In genomic region chr11:107479053-107479861, GRCm38 (mm10) we compare ENCODE assay signal across 8 mouse cellular contexts. TPM values are rescaled to one million over a fixed set of nuclear protein-coding genes. Genes with fewer than 3 reads are reported as not detected.
A peak's percentile ranks its signal among the peaks of the same experiment; 100 is the strongest.
DNase-seq lines count a peak whose midpoint lies in the region; ATAC-seq lines count a peak whose summit lies in the region.

Gene Psmd12, plus strand, starts transcription at chr11:107479484.

- ATAC-seq in inflammation-experienced regulatory T-cells, adult 6 months: peak; percentile 95
- peak; percentile 94 for ATAC-seq in megakaryocyte-erythroid progenitor cell, adult 5-6 weeks (replicated peaks; ENCODE audit: low FRiP score, low TSS enrichment, poor library complexity, severe bottlenecking)

- intact Hi-C loops in gastrocnemius, postnatal 14 days (cut with DNase I; ENCODE audit: low total_unique reads): no loop called here
- intact Hi-C loops in left cerebral cortex, postnatal 10 days (cut with DNase I): no loop called here

- DNase-seq in adrenal gland, adult (ENCODE audit: inconsistent age in 2 of 2, low spot score in 1 of 2): peak; percentile 96 to 99
- DNase-seq in embryo, embryonic 10.5 days (ENCODE audit: low spot score): peak; percentile 98
- peak; percentile 97 for DNase-seq in gastrocnemius, postnatal 14 days
- DNase-seq in left cerebral cortex, postnatal 10 days (ENCODE audit: extremely low spot score in 1 of 2, low spot score in 2 of 2): peak; percentile 90 to 98
- peak; percentile 92 for DNase-seq in right cerebral cortex, postnatal 25 days
- DNase-seq in urinary bladder, postnatal 4 days (ENCODE audit: low spot score in 2 of 2): peak; percentile 93 to 98

RNA-seq across cellular contexts. Expression of gene Psmd12, which starts in this region (rescaled TPM):
- total RNA-seq in gastrocnemius, postnatal 14 days (2021): 100 to 1,000 TPM; 105 to 106 TPM
- polyA plus RNA-seq in inflammation-experienced regulatory T-cells, adult 6 months (2017; shearing (Covaris generic)): 100 to 1,000 TPM; 115 to 161 (median 118) TPM
- total RNA-seq in left cerebral cortex, postnatal 10 days (2021): 10 to 100 TPM; 78.1 to 82.1 TPM
- 94.9 and 97.5 TPM in 2 replicates for total RNA-seq in megakaryocyte-erythroid progenitor cell, adult 5-6 weeks (2014; fragmentation: Nextera tagmentation)
- total RNA-seq in megakaryocyte-erythroid progenitor cell, adult 5-6 weeks (2017): 181 and 220 TPM in 2 replicates

Comparison
In these comparisons a context has a peak if more than half of its experiments do, and no peak if none do; other contexts are left out.
1. Peak in every context shown above with its lines: DNase-seq and ATAC-seq.